ENCODE assay signal across 9 mouse cellular contexts in genomic region chr19:56346016-56346415, GRCm38 (mm10). TPM values are rescaled to one million over a fixed set of nuclear protein-coding genes. Genes with fewer than 3 reads are reported as not detected.
DNase-seq lines count a peak whose midpoint lies in the region.
"Had no signal": no experiment of that assay in that cellular context is flagged by ENCODE, and none has a peak within 500 bp of the region (broad histone marks: within the 10 kb centered on the region; RNA-seq: fewer than 3 reads in every experiment).

No protein-coding gene starts in this region.

- peak; percentile 38 for DNase-seq in adrenal gland, postnatal 10 days
- no peak for DNase-seq in adrenal gland, postnatal 25 days
- DNase-seq in kidney, postnatal 14 days = peak; percentile 35
- no peak for DNase-seq in kidney, postnatal 10 days
- DNase-seq in 416B (ENCODE audit: low read depth) = peak; percentile 55
- DNase-seq in c-Kit-positive CD71-positive TER-119-positive erythroid progenitor cells, embryonic 14.5 days (ENCODE audit: low spot score) = peak; percentile 18
- no peak for DNase-seq in spleen, adult 12 weeks (ENCODE audit: low spot score)
- DNase-seq in thymus, postnatal 25 days = no peak
- DNase-seq: cerebellum, adult 8-10 months had no signal

RNA-seq across cellular contexts. Expression of gene Nrap, which starts 43.8 kb away (rescaled TPM):
- 10 to 100 TPM; 10.2 to 44.0 TPM for total RNA-seq in adrenal gland, postnatal 10 days (2021)
- 0.09 TPM in 1 of 2 replicates, not detected in the other for total RNA-seq in adrenal gland, postnatal 25 days (2021)

RNA-seq across cellular contexts. Expression of gene Casp7, which starts 50.9 kb away (rescaled TPM):
- 10 to 100 TPM; 16.7 to 21.5 TPM for total RNA-seq in adrenal gland, postnatal 10 days (2021)
- total RNA-seq in adrenal gland, postnatal 25 days (2021) = 13.7 and 14.8 TPM in 2 replicates

RNA-seq across cellular contexts. Expression of gene Habp2, which starts 59.1 kb away (rescaled TPM):
- 10 to 100 TPM; 11.6 to 25.7 TPM for total RNA-seq in adrenal gland, postnatal 10 days (2021)
- 0.86 TPM in 1 of 2 replicates, not detected in the other for total RNA-seq in adrenal gland, postnatal 25 days (2021)

Comparison
In these comparisons a context has a peak if more than half of its experiments do, and no peak if none do; other contexts are left out.
1. DNase-seq: peak in adrenal gland, postnatal 10 days (single experiment), kidney, postnatal 14 days (single experiment), 416B (single experiment) and c-Kit-positive CD71-positive TER-119-positive erythroid progenitor cells, embryonic 14.5 days (single experiment); none in adrenal gland, postnatal 25 days (single experiment), kidney, postnatal 10 days (single experiment), spleen, adult 12 weeks (single experiment) and thymus, postnatal 25 days (single experiment).